In genomic region chr4:59689055-59689454, GRCm38 (mm10) we compare ENCODE assay signal across 21 mouse cellular contexts.
A peak's percentile ranks its signal among the peaks of the same experiment; 100 is the strongest.
DNase-seq lines count a peak whose midpoint lies in the region; ATAC-seq and TF ChIP-seq lines count a peak whose summit lies in the region.
"Had no signal": no experiment of that assay in that cellular context is flagged by ENCODE, and none has a peak within 500 bp of the region (broad histone marks: within the 10 kb centered on the region; RNA-seq: fewer than 3 reads in every experiment).

No protein-coding gene starts in this region.

- peak overlapping the region; percentile 34 for H3K4me2 ChIP-seq in heart, embryonic 11.5 days
- no peak overlapping the region for H3K4me2 ChIP-seq in stomach, embryonic 15.5 days
- no peak overlapping the region for H3K4me2 ChIP-seq in stomach, postnatal 0 days (replicated peaks; ENCODE audit: low read depth)
- H3K4me2 ChIP-seq in liver, embryonic 13.5 days = peak overlapping the region; percentile 52
- H3K4me2 ChIP-seq in forebrain, embryonic 11.5 days (ENCODE audit: low read depth, low read length, severe bottlenecking) = no peak overlapping the region
- H3K4me2 ChIP-seq: embryonic facial prominence, embryonic 12.5 days; forebrain, embryonic 12.5 days; limb, embryonic 12.5 days; lung, embryonic 15.5 days had no signal

- no peaks in the 10 kb centered on the region for H3K9me3 ChIP-seq in heart, embryonic 11.5 days (replicated peaks; ENCODE audit: control insufficient read depth, low read length)
- no peaks in the 10 kb centered on the region for H3K9me3 ChIP-seq in stomach, embryonic 15.5 days
- no peaks in the 10 kb centered on the region for H3K9me3 ChIP-seq in stomach, postnatal 0 days (ENCODE audit: control insufficient read depth, low read length)
- H3K9me3 ChIP-seq in liver, embryonic 13.5 days (replicated peaks) = no peaks in the 10 kb centered on the region
- H3K9me3 ChIP-seq in forebrain, embryonic 11.5 days (ENCODE audit: control insufficient read depth, low read length) = no peaks in the 10 kb centered on the region
- H3K9me3 ChIP-seq: embryonic facial prominence, embryonic 12.5 days; forebrain, embryonic 12.5 days; limb, embryonic 12.5 days; lung, embryonic 15.5 days had no signal

- peak overlapping the region; percentile 54; the same call in 1 of the 2 replicates for H3K9ac ChIP-seq in heart, embryonic 11.5 days (ENCODE audit: low read depth, low read length)
- H3K9ac ChIP-seq in stomach, embryonic 15.5 days = no peak overlapping the region
- no peak overlapping the region for H3K9ac ChIP-seq in stomach, postnatal 0 days (ENCODE audit: low read length)
- peak overlapping the region; percentile 57 for H3K9ac ChIP-seq in liver, embryonic 13.5 days
- H3K9ac ChIP-seq in forebrain, embryonic 11.5 days (ENCODE audit: low read length) = no peak overlapping the region
- H3K9ac ChIP-seq: embryonic facial prominence, embryonic 12.5 days; forebrain, embryonic 12.5 days; limb, embryonic 12.5 days; lung, embryonic 15.5 days had no signal

- H3K4me3 ChIP-seq in heart, embryonic 11.5 days (ENCODE audit: low read depth, low read length) = no peak overlapping the region
- H3K4me3 ChIP-seq in stomach, embryonic 15.5 days (replicated peaks) = no peak overlapping the region
- no peak overlapping the region for H3K4me3 ChIP-seq in stomach, postnatal 0 days (ENCODE audit: low read depth, low read length)
- peak overlapping the region; percentile 16; the same call in 1 of the 2 replicates for H3K4me3 ChIP-seq in liver, embryonic 13.5 days (replicated peaks)
- H3K4me3 ChIP-seq in left cerebral cortex, adult 2 months = no peak overlapping the region
- H3K4me3 ChIP-seq in forebrain, embryonic 11.5 days (ENCODE audit: low read depth, low read length) = no peak overlapping the region
- H3K4me3 ChIP-seq: embryonic facial prominence, embryonic 12.5 days; forebrain, embryonic 12.5 days; limb, embryonic 12.5 days; lung, embryonic 15.5 days had no signal

- H3K27ac ChIP-seq in heart, embryonic 11.5 days (ENCODE audit: low read depth, low read length) = peak overlapping the region; percentile 76
- no peak overlapping the region for H3K27ac ChIP-seq in stomach, embryonic 15.5 days
- H3K27ac ChIP-seq in stomach, postnatal 0 days (replicated peaks) = no peak overlapping the region
- peak overlapping the region; percentile 84 for H3K27ac ChIP-seq in liver, embryonic 13.5 days
- no peak overlapping the region for H3K27ac ChIP-seq in left cerebral cortex, adult 2 months
- no peak overlapping the region for H3K27ac ChIP-seq in forebrain, embryonic 11.5 days (ENCODE audit: low read depth, low read length)
- H3K27ac ChIP-seq: embryonic facial prominence, embryonic 12.5 days; forebrain, embryonic 12.5 days; limb, embryonic 12.5 days; lung, embryonic 15.5 days had no signal

- peaks cover 10% of the 10 kb centered on the region for H3K4me1 ChIP-seq in heart, embryonic 11.5 days (ENCODE audit: control insufficient read depth, insufficient read depth, low read length)
- H3K4me1 ChIP-seq in stomach, embryonic 15.5 days = 0 out of 2 replicates have a peak, but pooled peaks cover 3% of the 10 kb centered on the region
- H3K4me1 ChIP-seq in stomach, postnatal 0 days (replicated peaks; ENCODE audit: control insufficient read depth, insufficient read depth) = no peaks in the 10 kb centered on the region
- peaks cover 61% of the 10 kb centered on the region for H3K4me1 ChIP-seq in liver, embryonic 13.5 days (replicated peaks)
- no peaks in the 10 kb centered on the region for H3K4me1 ChIP-seq in forebrain, embryonic 11.5 days (replicated peaks; ENCODE audit: control insufficient read depth, insufficient read depth, low read length)
- H3K4me1 ChIP-seq: embryonic facial prominence, embryonic 12.5 days; limb, embryonic 12.5 days; lung, embryonic 15.5 days had no signal

- intact Hi-C loops in left cerebral cortex, adult 2 months (cut with DNase I) = no loop called here

- no peak for DNase-seq in heart, postnatal 4 days
- DNase-seq in stomach, postnatal 0 days (ENCODE audit: low spot score) = no peak
- peak; percentile 67 for DNase-seq in liver, embryonic 13.5 days
- DNase-seq in thymus, postnatal 10 days (ENCODE audit: low spot score in 2 of 2) = no peak
- DNase-seq in left cerebral cortex, adult 2 months (ENCODE audit: extremely low spot score in 1 of 2, low spot score in 2 of 2) = no peak
- DNase-seq in forebrain, embryonic 11.5 days (ENCODE audit: low spot score) = no peak
- DNase-seq: adrenal gland, adult 8-10 months; cerebellum, adult 2 months; gastrocnemius, postnatal 36 days; kidney, adult 11 months; kidney, postnatal 10 days; right cerebral cortex, postnatal 14 days; thymus, postnatal 36 days had no signal

- no peaks in the 10 kb centered on the region for H3K27me3 ChIP-seq in heart, embryonic 11.5 days (ENCODE audit: control insufficient read depth, insufficient read depth, low read length)
- H3K27me3 ChIP-seq in stomach, embryonic 15.5 days (replicated peaks) = no peaks in the 10 kb centered on the region
- H3K27me3 ChIP-seq in stomach, postnatal 0 days (ENCODE audit: control insufficient read depth, insufficient read depth, low read length) = no peaks in the 10 kb centered on the region
- H3K27me3 ChIP-seq in liver, embryonic 13.5 days = no peaks in the 10 kb centered on the region
- H3K27me3 ChIP-seq in forebrain, embryonic 11.5 days (ENCODE audit: control insufficient read depth, insufficient read depth, low read length) = no peaks in the 10 kb centered on the region
- H3K27me3 ChIP-seq: embryonic facial prominence, embryonic 12.5 days; forebrain, embryonic 12.5 days; limb, embryonic 12.5 days; lung, embryonic 15.5 days had no signal

- no peak for TF ChIP-seq CTCF in stomach, postnatal 0 days (IDR thresholded peaks at IDR 0.05; ENCODE audit: low read depth)
- TF ChIP-seq CTCF in left cerebral cortex, adult 2 months (IDR thresholded peaks at IDR 0.05) = no peak

- peaks cover 3% of the 10 kb centered on the region; the same call in 1 of the 2 replicates for H3K36me3 ChIP-seq in heart, embryonic 11.5 days (ENCODE audit: control insufficient read depth, insufficient read depth, low read length)
- no peaks in the 10 kb centered on the region for H3K36me3 ChIP-seq in stomach, embryonic 15.5 days
- no peaks in the 10 kb centered on the region for H3K36me3 ChIP-seq in stomach, postnatal 0 days (ENCODE audit: control insufficient read depth, insufficient read depth, low read length)
- peaks cover 11% of the 10 kb centered on the region for H3K36me3 ChIP-seq in liver, embryonic 13.5 days
- H3K36me3 ChIP-seq in forebrain, embryonic 11.5 days (ENCODE audit: control insufficient read depth, insufficient read depth, low read length) = no peaks in the 10 kb centered on the region; the same call in 1 of the 2 replicates

- 56% methylated on average over 4 of the region's 4 CpGs for WGBS in heart, embryonic 11.5 days (ENCODE audit: insufficient replicate concordance)
- 75% methylated on average over 4 of the region's 4 CpGs for WGBS in stomach, embryonic 15.5 days
- WGBS in stomach, postnatal 0 days = 75% methylated on average over 4 of the region's 4 CpGs
- WGBS in liver, embryonic 13.5 days (ENCODE audit: insufficient replicate concordance) = 9% methylated on average over 4 of the region's 4 CpGs
- 85% methylated on average over 4 of the region's 4 CpGs for WGBS in forebrain, embryonic 11.5 days

- peak; percentile 83 for ATAC-seq in heart, embryonic 11.5 days (replicated peaks; ENCODE audit: insufficient number of reproducible peaks, low FRiP score, low TSS enrichment)
- peak; percentile 60; the same call in 1 of the 2 replicates for ATAC-seq in stomach, embryonic 15.5 days (ENCODE audit: insufficient read depth, low FRiP score, low read depth)
- ATAC-seq in stomach, postnatal 0 days (ENCODE audit: low FRiP score, low TSS enrichment) = no peak
- peak; percentile 94 for ATAC-seq in liver, embryonic 13.5 days (ENCODE audit: low read depth)
- no peak for ATAC-seq in forebrain, embryonic 11.5 days (replicated peaks; ENCODE audit: low FRiP score)
- ATAC-seq: hindbrain, embryonic 16.5 days; midbrain, embryonic 16.5 days had no signal

- no peak for TF ChIP-seq EP300 in stomach, postnatal 0 days (optimal IDR thresholded peaks at IDR 0.05)

Comparison
In these comparisons a context has a peak if more than half of its experiments do, and no peak if none do; other contexts are left out.
1. ATAC-seq: peak in heart, embryonic 11.5 days (single experiment), stomach, embryonic 15.5 days (single experiment) and liver, embryonic 13.5 days (single experiment); none in stomach, postnatal 0 days (single experiment) and forebrain, embryonic 11.5 days (single experiment).
2. H3K27ac ChIP-seq: peak in heart, embryonic 11.5 days (single experiment) and liver, embryonic 13.5 days (single experiment); none in stomach, embryonic 15.5 days (single experiment), stomach, postnatal 0 days (single experiment), left cerebral cortex, adult 2 months (single experiment) and forebrain, embryonic 11.5 days (single experiment).
3. H3K4me2 ChIP-seq: peak in heart, embryonic 11.5 days (single experiment) and liver, embryonic 13.5 days (single experiment); none in stomach, embryonic 15.5 days (single experiment), stomach, postnatal 0 days (single experiment) and forebrain, embryonic 11.5 days (single experiment).
4. H3K9ac ChIP-seq: peak in heart, embryonic 11.5 days (single experiment) and liver, embryonic 13.5 days (single experiment); none in stomach, embryonic 15.5 days (single experiment), stomach, postnatal 0 days (single experiment) and forebrain, embryonic 11.5 days (single experiment).